13 mouse cellular contexts compared by ENCODE assay signal in the genomic region with DNA sequence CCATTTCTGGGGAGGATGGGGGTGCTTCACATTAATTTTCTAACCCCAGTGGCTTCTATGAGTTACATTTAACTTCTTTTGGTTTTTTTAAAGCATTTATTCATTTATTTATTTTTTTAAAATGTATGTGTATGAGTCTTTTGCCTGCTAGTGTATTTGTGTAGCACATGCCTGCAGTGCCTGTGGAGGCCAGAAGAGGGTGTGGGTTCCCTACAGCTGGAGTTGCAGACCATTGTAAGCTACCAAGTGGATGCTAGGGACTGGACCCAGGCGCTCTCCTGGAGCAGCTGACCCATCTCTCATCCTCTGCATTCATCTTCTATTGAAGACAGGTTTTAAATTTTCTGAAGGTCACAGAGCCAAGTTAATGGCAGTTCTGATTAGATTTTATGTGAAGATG. TPM values are rescaled to one million over a fixed set of nuclear protein-coding genes. Genes with fewer than 3 reads are reported as not detected.
DNase-seq lines count a peak whose midpoint lies in the region; ATAC-seq and TF ChIP-seq lines count a peak whose summit lies in the region.
"Had no signal": no experiment of that assay in that cellular context is flagged by ENCODE, and none has a peak within 500 bp of the region (broad histone marks: within the 10 kb centered on the region; RNA-seq: fewer than 3 reads in every experiment).

No protein-coding gene starts in this region.

- peaks cover 8% of the 10 kb centered on the region; the same call in 1 of the 2 replicates for H3K36me3 ChIP-seq in intestine, embryonic 16.5 days (ENCODE audit: control insufficient read depth, insufficient read depth, low read length)
- peaks cover 75% of the 10 kb centered on the region for H3K36me3 ChIP-seq in forebrain, embryonic 14.5 days (ENCODE audit: control insufficient read depth, insufficient read depth, low read length)

- H3K27ac ChIP-seq in layer of hippocampus, adult 2 months, result no peak overlapping the region
- no peak overlapping the region for H3K27ac ChIP-seq in intestine, embryonic 16.5 days (ENCODE audit: low read length)
- H3K27ac ChIP-seq in forebrain, embryonic 14.5 days (ENCODE audit: low read depth, low read length), result no peak overlapping the region
- H3K27ac ChIP-seq: embryonic facial prominence, embryonic 13.5 days; forebrain, embryonic 12.5 days; stomach, embryonic 15.5 days had no signal

- H3K27me3 ChIP-seq in intestine, embryonic 16.5 days (replicated peaks; ENCODE audit: control insufficient read depth, insufficient read depth, low read length), result no peaks in the 10 kb centered on the region
- H3K27me3 ChIP-seq in forebrain, embryonic 14.5 days (replicated peaks; ENCODE audit: control insufficient read depth, insufficient read depth, low read length), result no peaks in the 10 kb centered on the region
- H3K27me3 ChIP-seq: embryonic facial prominence, embryonic 13.5 days; forebrain, embryonic 12.5 days; stomach, embryonic 15.5 days had no signal

- no peak for ATAC-seq in intestine, embryonic 16.5 days
- ATAC-seq in forebrain, embryonic 14.5 days, result no peak

- no peak for TF ChIP-seq POLR2A in brain, embryonic 14.5 days (IDR thresholded peaks at IDR 0.05; ENCODE audit: borderline replicate concordance, extremely low read depth, insufficient read depth, insufficient read length, poor library complexity, severe bottlenecking)

- peak; percentile 68 for TF ChIP-seq CTCF in layer of hippocampus, adult 2 months (conservative IDR thresholded peaks at IDR 0.05)
- peak; percentile 37; the same call in 1 of the 2 replicates for TF ChIP-seq CTCF in brain, embryonic 14.5 days (IDR thresholded peaks at IDR 0.05; ENCODE audit: borderline replicate concordance, extremely low read depth, insufficient read depth, insufficient read length)

- H3K4me3 ChIP-seq in layer of hippocampus, adult 2 months, result no peak overlapping the region
- no peak overlapping the region for H3K4me3 ChIP-seq in intestine, embryonic 16.5 days (ENCODE audit: low read length)
- H3K4me3 ChIP-seq in forebrain, embryonic 14.5 days (ENCODE audit: low read depth, low read length), result no peak overlapping the region
- H3K4me3 ChIP-seq: embryonic facial prominence, embryonic 13.5 days; forebrain, embryonic 12.5 days; stomach, embryonic 15.5 days had no signal

- H3K4me2 ChIP-seq in intestine, embryonic 16.5 days (ENCODE audit: low read depth, low read length), result no peak overlapping the region
- H3K4me2 ChIP-seq in forebrain, embryonic 14.5 days (ENCODE audit: low read length), result no peak overlapping the region
- H3K4me2 ChIP-seq: embryonic facial prominence, embryonic 13.5 days; forebrain, embryonic 12.5 days; stomach, embryonic 15.5 days had no signal

- no peaks in the 10 kb centered on the region for H3K9me3 ChIP-seq in intestine, embryonic 16.5 days (ENCODE audit: control insufficient read depth, low read length)
- no peaks in the 10 kb centered on the region for H3K9me3 ChIP-seq in forebrain, embryonic 14.5 days (replicated peaks; ENCODE audit: control insufficient read depth, low read length)
- H3K9me3 ChIP-seq: embryonic facial prominence, embryonic 13.5 days; forebrain, embryonic 12.5 days; stomach, embryonic 15.5 days had no signal

- DNase-seq in layer of hippocampus, adult 2 months (ENCODE audit: low spot score in 2 of 2), result no peak
- DNase-seq in layer of hippocampus, postnatal 10 days (ENCODE audit: low spot score in 2 of 2), result no peak
- DNase-seq in 3T3-L1 (ENCODE audit: low read depth, low spot score) (peak; percentile 46), 416B (ENCODE audit: low read depth) (peak; percentile 35)
- no peak for DNase-seq in brain, embryonic 14.5 days (ENCODE audit: low read depth)
- DNase-seq in forebrain, embryonic 14.5 days (ENCODE audit: low spot score), result no peak
- DNase-seq: cerebellum, adult 9-11 months; heart, postnatal 36 days; kidney, adult 8-10 months had no signal

- H3K4me1 ChIP-seq in intestine, embryonic 16.5 days (ENCODE audit: control insufficient read depth, insufficient read depth, low read length), result no peaks in the 10 kb centered on the region
- no peaks in the 10 kb centered on the region for H3K4me1 ChIP-seq in forebrain, embryonic 14.5 days (ENCODE audit: control insufficient read depth, insufficient read depth, low read length)
- H3K4me1 ChIP-seq: embryonic facial prominence, embryonic 13.5 days; forebrain, embryonic 12.5 days; stomach, embryonic 15.5 days had no signal

- no peak overlapping the region for H3K9ac ChIP-seq in intestine, embryonic 16.5 days (ENCODE audit: low read depth, low read length)
- H3K9ac ChIP-seq in forebrain, embryonic 14.5 days (ENCODE audit: low read length), result no peak overlapping the region
- H3K9ac ChIP-seq: embryonic facial prominence, embryonic 13.5 days; forebrain, embryonic 12.5 days; stomach, embryonic 15.5 days had no signal

- 100% methylated on average over 1 of the region's 1 CpGs for WGBS in intestine, embryonic 16.5 days
- WGBS in forebrain, embryonic 14.5 days, result 94% methylated on average over 1 of the region's 1 CpGs

RNA-seq across cellular contexts. Expression of gene Tyw1, which starts 16.9 kb away (rescaled TPM):
- total RNA-seq in layer of hippocampus, adult 2 months (2021), result 10 to 100 TPM; 16.2 to 17.7 TPM
- 10 to 100 TPM; 16.9 to 18.4 TPM for total RNA-seq in layer of hippocampus, postnatal 10 days (2021)
- 15.8 and 18.8 TPM in 2 replicates for polyA plus RNA-seq in brain, embryonic 14.5 days (2012; rRNA removed)
- polyA plus RNA-seq in intestine, embryonic 16.5 days (2015; fragmentation: Nextera tagmentation; extraction: Ambion mirVana), result 22.6 and 24.8 TPM in 2 replicates
- polyA plus RNA-seq in forebrain, embryonic 14.5 days (2014; fragmentation: Nextera tagmentation; extraction: Ambion mirVana), result 25.2 and 29.4 TPM in 2 replicates

RNA-seq across cellular contexts. Expression of gene Sbds, which starts 17.0 kb away (rescaled TPM):
- total RNA-seq in layer of hippocampus, adult 2 months (2021), result 10 to 100 TPM; 76.5 to 81.9 TPM
- total RNA-seq in layer of hippocampus, postnatal 10 days (2021), result 10 to 100 TPM; 50.5 to 53.1 TPM
- polyA plus RNA-seq in brain, embryonic 14.5 days (2012; rRNA removed), result 37.9 and 41.3 TPM in 2 replicates
- polyA plus RNA-seq in intestine, embryonic 16.5 days (2015; fragmentation: Nextera tagmentation; extraction: Ambion mirVana), result 78.1 and 83.6 TPM in 2 replicates
- polyA plus RNA-seq in forebrain, embryonic 14.5 days (2014; fragmentation: Nextera tagmentation; extraction: Ambion mirVana), result 49.6 and 50.8 TPM in 2 replicates

RNA-seq across cellular contexts. Expression of gene Tmem248, which starts 55.5 kb away (rescaled TPM):
- total RNA-seq in layer of hippocampus, adult 2 months (2021), result 10 to 100 TPM; 39.7 to 41.4 TPM
- 10 to 100 TPM; 36.1 to 37.0 TPM for total RNA-seq in layer of hippocampus, postnatal 10 days (2021)
- polyA plus RNA-seq in brain, embryonic 14.5 days (2012; rRNA removed), result 24.6 and 30.4 TPM in 2 replicates
- polyA plus RNA-seq in intestine, embryonic 16.5 days (2015; fragmentation: Nextera tagmentation; extraction: Ambion mirVana), result 27.3 and 28.6 TPM in 2 replicates
- 22.5 and 22.7 TPM in 2 replicates for polyA plus RNA-seq in forebrain, embryonic 14.5 days (2014; fragmentation: Nextera tagmentation; extraction: Ambion mirVana)

Comparison
In these comparisons a context has a peak if more than half of its experiments do, and no peak if none do; other contexts are left out.
1. DNase-seq: peak in 3T3-L1 (single experiment) and 416B (single experiment); none in layer of hippocampus, adult 2 months (0 of 2), layer of hippocampus, postnatal 10 days (0 of 2), brain, embryonic 14.5 days (single experiment) and forebrain, embryonic 14.5 days (single experiment).